Mouse (Mus musculus) midbrain, postnatal 0 days (tissue): ENCODE results near the gene Ift52. TPM values are rescaled to one million over a fixed set of nuclear protein-coding genes. Genes with fewer than 3 reads are reported as not detected.
A peak's percentile ranks its signal among the peaks of the same experiment; 100 is the strongest.
"Not testable (repeated sequence)": the region's sequence is repeated elsewhere in the genome, so short reads cannot be mapped to it uniquely, and the experiment has no call there.

Experiments used
- ATAC-seq: fragments of 200-750 bp; cut with Nextera tagmentation; 2 replicates; pipeline ENCODE4 v1.8.0; 2017; ENCODE audit warnings: moderate number of reproducible peaks, mild to moderate bottlenecking, moderate TSS enrichment, moderate library complexity; ENCODE audit not compliant: low FRiP score
- DNase-seq: peaks from one replicate; pipeline ENCODE4 v3.0.0-alpha.2; 2015; ENCODE audit warnings: low spot score
- H3K27ac ChIP-seq: fragments of 300-500 bp; sonication (generic); 2 replicates; pipeline ENCODE4 v1.5.1; 2014; ENCODE audit warnings: low read depth, mild to moderate bottlenecking, low read length, mixed read lengths
- H3K27me3 ChIP-seq: fragments of 300-500 bp; sonication (generic); 2 replicates; pipeline ENCODE4 v1.6.1; 2014; ENCODE audit warnings: low read length, control low read depth, mixed read lengths; ENCODE audit not compliant: insufficient read depth
- H3K36me3 ChIP-seq: fragments of 300-500 bp; sonication (generic); 2 replicates; pipeline ENCODE4 v1.6.1; 2014; ENCODE audit warnings: low read length, control low read depth, mixed read lengths; ENCODE audit not compliant: insufficient read depth
- H3K4me1 ChIP-seq: fragments of 300-500 bp; sonication (generic); 2 replicates; pipeline ENCODE4 v1.6.1; 2014; ENCODE audit warnings: mild to moderate bottlenecking, control low read depth, antibody characterized with exemption, low read length, mixed read lengths; ENCODE audit not compliant: insufficient read depth
- H3K4me2 ChIP-seq: fragments of 300-500 bp; sonication (generic); 2 replicates; pipeline ENCODE4 v1.6.1; 2014; ENCODE audit warnings: low read depth, mild to moderate bottlenecking, low read length, mixed read lengths; ENCODE audit not compliant: poor library complexity, severe bottlenecking
- H3K4me3 ChIP-seq: fragments of 300-500 bp; sonication (generic); 2 replicates; pipeline ENCODE4 v1.5.1; 2014; ENCODE audit warnings: low read depth, mild to moderate bottlenecking, low read length, moderate library complexity
- H3K9ac ChIP-seq: fragments of 300-500 bp; sonication (generic); replicated peaks from 2 replicates; pipeline ENCODE4 v1.6.1; 2014; ENCODE audit warnings: mild to moderate bottlenecking, low read length, moderate library complexity, mixed read lengths; ENCODE audit not compliant: poor library complexity, severe bottlenecking
- H3K9me3 ChIP-seq: fragments of 300-500 bp; sonication (generic); 2 replicates; pipeline ENCODE4 v1.6.1; 2016; ENCODE audit warnings: low read length, control low read depth
- CTCF ChIP-seq: IDR thresholded peaks from 2 replicates; pipeline ENCODE4 v1.5.1; 2016; ENCODE audit warnings: antibody characterized with exemption, mild to moderate bottlenecking
- WGBS: fragments of 180-500 bp; shearing (Covaris S2); extraction: QIAGEN DNeasy Blood & Tissue Kit; methylation state at CpG from one replicate; pipeline ENCODE4 v1.1.7; 2014; 5-methylcytosine and 5-hydroxymethylcytosine counted together
- polyA plus RNA-seq: library from polyadenylated mRNA; unstranded; fragments of >200 nt; fragmentation: Nextera tagmentation; extraction: Ambion mirVana; gene quantifications from 2 replicates; pipeline ENCODE4 v1.2.1, GENCODE M21; 2015
- total RNA-seq: library from RNA; depleted of rRNA; stranded (reverse); fragments of >200 nt; gene quantifications from 2 replicates; pipeline ENCODE4 v1.2.3, GENCODE M21; 2014

The Ift52 gene
- total and polyA plus RNA-seq, 2 experiments from 2014 or later: 29.8 to 31.2 TPM

DNA sequence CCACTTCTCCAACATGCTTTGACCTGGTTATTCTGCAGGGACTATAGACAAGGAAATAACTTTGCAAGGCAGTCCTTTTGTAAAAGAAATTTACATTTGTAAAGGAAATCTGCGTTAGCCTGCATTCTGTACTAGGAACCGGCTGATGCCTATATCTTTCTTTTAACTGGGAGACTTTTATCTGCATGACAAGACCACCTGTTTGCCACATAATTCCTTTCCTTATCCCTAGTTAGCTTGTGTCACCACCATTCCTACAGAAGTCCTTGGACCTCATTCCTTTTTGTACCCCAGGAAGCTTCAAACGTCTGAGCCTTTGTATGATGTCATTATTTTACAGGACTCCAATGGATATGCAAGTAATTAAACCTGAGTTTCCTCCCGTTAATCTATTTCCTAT, 35.7 kb downstream of the Ift52 start:
- Histone ChIP-seq H3K9ac (no peak overlapping the region), H3K4me3 (no peak overlapping the region), H3K27me3 (no peaks in the 10 kb centered on the region), H3K4me2 (no peak overlapping the region), H3K9me3 (no peaks in the 10 kb centered on the region), H3K27ac (no peak overlapping the region), H3K36me3 (no peaks in the 10 kb centered on the region), H3K4me1 (peaks cover 7% of the 10 kb centered on the region; the same call in 1 of the 2 replicates)
- whole genome bisulfite sequencing: 61% methylated on average over 4 of the region's 4 CpGs
- DNase-seq (no peak), ATAC-seq (no peak)
- no peak for TF ChIP-seq CTCF

GRCm38 (mm10) chr2:163054335-163054840, 37.2 kb downstream of the Ift52 start, which contains the start of gene Mybl2:
Mybl2 (plus strand) TSS chr2:163054687.
- H3K4me3 ChIP-seq: peak within 1 kb of the TSS; percentile 55
- H3K27me3 ChIP-seq: no peaks in the 10 kb centered on the region
- no peaks in the 10 kb centered on the region for H3K9me3 ChIP-seq
- H3K36me3 ChIP-seq: no peaks in the 10 kb centered on the region
- peak within 1 kb of the TSS; percentile 100 for H3K4me2 ChIP-seq
- no peak for TF ChIP-seq CTCF
- peaks cover 7% of the 10 kb centered on the region; the same call in 1 of the 2 replicates for H3K4me1 ChIP-seq
- 1% methylated on average over 35 of the region's 48 CpGs for WGBS
- no peak within 1 kb of the TSS for H3K27ac ChIP-seq
- DNase-seq: peak; percentile 94
- peak within 1 kb of the TSS; percentile 42 for H3K9ac ChIP-seq
- peak; percentile 97 for ATAC-seq

DNA sequence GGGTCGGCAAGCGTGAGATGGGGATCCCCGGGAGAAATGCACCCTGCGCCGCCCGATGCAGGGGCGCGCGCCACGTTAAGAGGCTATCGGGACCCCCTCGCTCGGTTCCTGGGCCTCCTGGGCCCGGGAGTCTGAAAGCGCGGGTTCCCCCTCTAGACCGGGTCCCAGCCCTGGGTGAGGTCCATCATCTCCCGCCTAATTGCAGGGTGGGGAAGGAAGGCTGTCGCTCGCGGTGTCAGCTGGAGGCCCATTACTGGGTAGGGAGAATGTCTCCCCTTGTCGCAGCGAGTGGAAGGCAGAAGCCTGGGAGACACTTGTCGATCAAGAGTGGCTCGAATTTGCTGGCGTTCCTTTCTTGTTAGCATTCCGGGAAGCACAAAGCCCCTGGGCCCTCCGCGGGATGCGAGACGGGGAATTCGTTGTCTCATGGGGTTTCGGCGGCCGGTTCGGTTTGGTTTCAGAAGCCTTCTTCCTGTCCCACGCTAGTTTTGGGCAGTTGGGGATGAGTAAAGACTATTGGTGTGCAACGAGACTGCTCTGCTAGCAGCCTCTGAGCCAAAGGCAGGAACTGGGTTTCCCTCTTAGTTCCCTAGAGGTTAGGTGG, 37.8 kb downstream of the Ift52 start:
- Histone ChIP-seq H3K9ac (no peak overlapping the region; the same call in 1 of the 2 replicates), H3K27me3 (no peaks in the 10 kb centered on the region), H3K4me3 (peak overlapping the region; percentile 55), H3K36me3 (no peaks in the 10 kb centered on the region), H3K9me3 (no peaks in the 10 kb centered on the region), H3K4me1 (peaks cover 7% of the 10 kb centered on the region; the same call in 1 of the 2 replicates), H3K4me2 (peak overlapping the region; percentile 100), H3K27ac (no peak overlapping the region)
- no peak for TF ChIP-seq CTCF
- peak; percentile 24; the same call in 1 of the 2 replicates for ATAC-seq
- under 1% methylated on average over 36 of the region's 38 CpGs for WGBS
- DNase-seq: no peak

- Histone ChIP-seq H3K4me2 (no peak overlapping the region), H3K4me1 (peaks cover 7% of the 10 kb centered on the region; the same call in 1 of the 2 replicates), H3K4me3 (no peak overlapping the region), H3K36me3 (no peaks in the 10 kb centered on the region), H3K9me3 (no peaks in the 10 kb centered on the region), H3K27ac (no peak overlapping the region), H3K27me3 (no peaks in the 10 kb centered on the region), H3K9ac (no peak overlapping the region)
- ATAC-seq (no peak), DNase-seq (no peak)
- no peak for TF ChIP-seq CTCF
- WGBS: 26% methylated on average over 5 of the region's 5 CpGs
Measured at GRCm38 (mm10) chr2:163055715-163056114, 38.6 kb downstream of the Ift52 start.

GRCm38 (mm10) chr2:163056584-163056983, 39.4 kb downstream of the Ift52 start:
- no peaks in the 10 kb centered on the region for H3K36me3 ChIP-seq
- peaks cover 7% of the 10 kb centered on the region; the same call in 1 of the 2 replicates for H3K4me1 ChIP-seq
- H3K27ac ChIP-seq: no peak overlapping the region
- no peaks in the 10 kb centered on the region for H3K27me3 ChIP-seq
- ATAC-seq: no peak
- no peak overlapping the region for H3K9ac ChIP-seq
- H3K9me3 ChIP-seq: no peaks in the 10 kb centered on the region
- TF ChIP-seq CTCF: no peak
- DNase-seq: no peak
- H3K4me3 ChIP-seq: no peak overlapping the region
- no peak overlapping the region for H3K4me2 ChIP-seq
- 89% methylated on average over 9 of the region's 9 CpGs for WGBS

GRCm38 (mm10) chr2:163058981-163059380, 41.8 kb downstream of the Ift52 start:
- not testable (repeated sequence) for H3K4me3 ChIP-seq, H3K9ac ChIP-seq, ATAC-seq, DNase-seq, H3K4me1 ChIP-seq, H3K27me3 ChIP-seq, H3K4me2 ChIP-seq, H3K27ac ChIP-seq, H3K36me3 ChIP-seq, H3K9me3 ChIP-seq
- 94% methylated on average over 6 of the region's 7 CpGs for WGBS
